Mouse (Mus musculus) kidney, embryonic 14.5 days (tissue): ENCODE data around the gene Dhrs13. TPM values are rescaled to one million over a fixed set of nuclear protein-coding genes. Genes with fewer than 3 reads are reported as not detected.
A peak's percentile ranks its signal among the peaks of the same experiment; 100 is the strongest.

Experiments
- ATAC-seq: fragments of 200-750 bp; cut with Nextera tagmentation; 2 replicates; pipeline ENCODE4 v1.8.0; 2017; ENCODE audit warnings: moderate number of reproducible peaks, mild to moderate bottlenecking, moderate TSS enrichment, moderate library complexity; ENCODE audit not compliant: low FRiP score, low TSS enrichment
- H3K27ac ChIP-seq: fragments of 300-500 bp; sonication (generic); 2 replicates; pipeline ENCODE4 v1.5.1; 2014; ENCODE audit warnings: low read depth, mild to moderate bottlenecking, low read length, moderate library complexity, mixed read lengths
- H3K27me3 ChIP-seq: fragments of 300-500 bp; sonication (generic); 2 replicates; pipeline ENCODE4 v1.6.1; 2014; ENCODE audit warnings: mild to moderate bottlenecking, low read length; ENCODE audit not compliant: control insufficient read depth, insufficient read depth
- H3K36me3 ChIP-seq: fragments of 300-500 bp; sonication (generic); 2 replicates; pipeline ENCODE4 v1.6.1; 2014; ENCODE audit warnings: low read length, mixed read lengths; ENCODE audit not compliant: control insufficient read depth, insufficient read depth
- H3K4me1 ChIP-seq: fragments of 300-500 bp; sonication (generic); 2 replicates; pipeline ENCODE4 v1.6.1; 2014; ENCODE audit warnings: low read length, mixed read lengths; ENCODE audit not compliant: control insufficient read depth, insufficient read depth
- H3K4me2 ChIP-seq: fragments of 300-500 bp; sonication (generic); replicated peaks from 2 replicates; pipeline ENCODE4 v1.6.1; 2014; ENCODE audit warnings: low read depth, mild to moderate bottlenecking, low read length
- H3K4me3 ChIP-seq: fragments of 300-500 bp; sonication (generic); 2 replicates; pipeline ENCODE4 v1.5.1; 2014; ENCODE audit warnings: mild to moderate bottlenecking, low read length
- H3K9ac ChIP-seq: fragments of 300-500 bp; sonication (generic); 2 replicates; pipeline ENCODE4 v1.6.1; 2014; ENCODE audit warnings: low read depth, mild to moderate bottlenecking, low read length, moderate library complexity
- H3K9me3 ChIP-seq: fragments of 300-500 bp; sonication (generic); 2 replicates; pipeline ENCODE4 v1.6.1; 2016; ENCODE audit warnings: low read length; ENCODE audit not compliant: control insufficient read depth
- WGBS: fragments of 180-500 bp; shearing (Covaris S2); extraction: QIAGEN DNeasy Blood & Tissue Kit; methylation state at CpG from one replicate; pipeline ENCODE4 v1.1.7; 2014; 5-methylcytosine and 5-hydroxymethylcytosine counted together
- polyA plus RNA-seq: library from polyadenylated mRNA; unstranded; fragments of >200 nt; fragmentation: Nextera tagmentation; extraction: Ambion mirVana; gene quantifications from 2 replicates; pipeline ENCODE4 v1.2.1, GENCODE M21; 2014

Dhrs13 gene
- polyA plus RNA-seq, 1 experiment from 2014 or later: 20.4 TPM

DNA sequence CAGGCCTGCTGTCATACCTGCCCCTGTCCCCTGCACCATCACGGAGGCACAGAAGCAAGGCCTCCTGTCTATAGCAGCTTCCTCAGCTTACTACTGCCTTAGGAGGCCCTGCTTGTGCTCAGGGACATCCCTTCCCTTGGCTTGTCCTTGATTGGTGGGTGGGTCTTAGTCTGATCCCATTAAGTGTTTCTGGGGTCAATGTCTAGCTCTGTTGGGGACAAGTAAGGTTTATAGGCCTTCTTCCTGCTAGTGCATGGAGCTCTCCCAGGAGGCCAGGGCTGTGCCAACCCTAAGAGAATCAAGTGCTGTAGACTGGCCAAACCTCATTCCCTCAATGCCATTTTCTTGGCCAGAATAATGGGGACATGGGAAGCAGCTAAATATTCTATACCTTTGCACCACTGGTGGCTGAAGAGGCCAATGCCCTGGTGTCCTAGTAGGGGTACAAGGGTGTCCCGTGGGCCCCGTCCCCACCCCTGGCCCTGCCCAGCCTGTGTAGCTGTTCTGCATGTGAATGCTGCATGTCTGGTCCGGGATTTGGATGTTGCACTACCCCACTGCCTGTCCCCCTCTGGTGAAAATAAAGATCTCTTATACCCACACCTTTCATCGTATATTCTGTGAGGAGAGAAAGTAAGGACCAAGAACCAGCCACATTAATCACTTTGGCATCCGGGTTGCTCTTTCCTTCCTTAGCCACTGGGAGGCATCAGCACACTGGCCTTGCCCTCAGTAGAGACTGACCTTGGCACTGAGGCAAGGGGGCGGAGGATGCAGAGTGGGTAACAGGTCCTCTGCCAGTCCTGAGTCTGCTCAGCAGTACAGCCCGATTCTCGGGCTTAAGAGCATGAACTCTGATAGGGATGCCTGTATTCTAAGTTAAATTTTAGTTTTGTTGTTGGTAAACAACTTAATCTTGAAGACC, 28.0 kb downstream of the Dhrs13 start:
- peak; percentile 75; the same call in 1 of the 2 replicates for ATAC-seq
- no peak overlapping the region for H3K27ac ChIP-seq
- H3K4me1 ChIP-seq: no peaks in the 10 kb centered on the region
- H3K4me2 ChIP-seq: no peak overlapping the region
- peaks cover 32% of the 10 kb centered on the region for H3K36me3 ChIP-seq
- H3K9ac ChIP-seq: no peak overlapping the region
- no peak overlapping the region for H3K4me3 ChIP-seq
- WGBS: 52% methylated on average over 9 of the region's 9 CpGs
- H3K27me3 ChIP-seq: no peaks in the 10 kb centered on the region
- H3K9me3 ChIP-seq: no peaks in the 10 kb centered on the region

- no peak for ATAC-seq
- Histone ChIP-seq H3K27ac (no peak overlapping the region), H3K4me2 (no peak overlapping the region), H3K4me3 (no peak overlapping the region), H3K9me3 (no peaks in the 10 kb centered on the region), H3K9ac (no peak overlapping the region), H3K4me1 (no peaks in the 10 kb centered on the region), H3K36me3 (peaks cover 23% of the 10 kb centered on the region), H3K27me3 (no peaks in the 10 kb centered on the region)
- 79% methylated on average over 1 of the region's 1 CpGs for WGBS
Observed at GRCm38 (mm10) chr11:78062563-78062962, 30.5 kb downstream of the Dhrs13 start.

- no peaks in the 10 kb centered on the region for H3K27me3 ChIP-seq
- 47% methylated on average over 2 of the region's 2 CpGs for WGBS
- H3K27ac ChIP-seq: no peak overlapping the region
- no peaks in the 10 kb centered on the region for H3K36me3 ChIP-seq
- H3K4me1 ChIP-seq: no peaks in the 10 kb centered on the region
- no peaks in the 10 kb centered on the region for H3K9me3 ChIP-seq
- H3K4me3 ChIP-seq: no peak overlapping the region
- no peak overlapping the region for H3K9ac ChIP-seq
- H3K4me2 ChIP-seq: no peak overlapping the region
- ATAC-seq: no peak
Observed at GRCm38 (mm10) chr11:78065906-78066305, 33.8 kb downstream of the Dhrs13 start.

GRCm38 (mm10) chr11:78066641-78067040, 34.6 kb downstream of the Dhrs13 start:
- Histone ChIP-seq H3K36me3 (peaks cover 1% of the 10 kb centered on the region), H3K4me1 (no peaks in the 10 kb centered on the region), H3K27me3 (no peaks in the 10 kb centered on the region), H3K9ac (no peak overlapping the region), H3K4me2 (no peak overlapping the region), H3K9me3 (no peaks in the 10 kb centered on the region), H3K27ac (no peak overlapping the region), H3K4me3 (no peak overlapping the region)
- no peak for ATAC-seq
- 54% methylated on average over 2 of the region's 2 CpGs for WGBS

- no peak overlapping the region for H3K27ac ChIP-seq
- peaks cover 10% of the 10 kb centered on the region for H3K36me3 ChIP-seq
- 59% methylated on average over 5 of the region's 5 CpGs for WGBS
- no peak overlapping the region for H3K4me2 ChIP-seq
- H3K4me3 ChIP-seq: no peak overlapping the region
- H3K4me1 ChIP-seq: no peaks in the 10 kb centered on the region
- no peak overlapping the region for H3K9ac ChIP-seq
- H3K9me3 ChIP-seq: no peaks in the 10 kb centered on the region
- H3K27me3 ChIP-seq: no peaks in the 10 kb centered on the region
- no peak for ATAC-seq
Observed at GRCm38 (mm10) chr11:78067566-78067965, 35.5 kb downstream of the Dhrs13 start.

DNA sequence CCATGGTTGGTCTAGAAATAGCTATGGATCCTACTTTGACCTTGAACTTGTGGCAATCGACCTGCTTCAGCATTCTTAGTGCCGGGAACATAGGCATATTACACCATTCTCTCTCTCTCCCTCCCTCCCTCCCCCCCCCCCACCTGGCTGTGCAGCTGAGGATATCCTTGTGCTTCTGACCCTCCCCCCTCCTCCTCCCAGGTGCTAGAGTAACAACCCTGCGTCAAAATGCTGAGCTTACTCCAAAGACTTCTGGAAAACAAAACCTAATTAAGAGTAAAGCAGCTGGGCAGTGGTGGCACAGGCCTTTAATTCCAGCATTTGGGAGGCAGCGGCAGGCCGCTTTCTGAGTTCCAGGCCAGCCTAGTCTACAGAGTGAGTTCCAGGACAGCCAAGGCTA, 37.0 kb downstream of the Dhrs13 start:
- H3K36me3 ChIP-seq: peaks cover 26% of the 10 kb centered on the region
- no peak overlapping the region for H3K4me2 ChIP-seq
- no peaks in the 10 kb centered on the region for H3K4me1 ChIP-seq
- H3K9me3 ChIP-seq: no peaks in the 10 kb centered on the region
- no peaks in the 10 kb centered on the region for H3K27me3 ChIP-seq
- no peak overlapping the region for H3K27ac ChIP-seq
- H3K4me3 ChIP-seq: no peak overlapping the region
- ATAC-seq: no peak
- WGBS: 89% methylated on average over 5 of the region's 5 CpGs
- H3K9ac ChIP-seq: no peak overlapping the region

GRCm38 (mm10) chr11:78069646-78070045, 37.6 kb downstream of the Dhrs13 start:
- ATAC-seq: no peak; the same call in 1 of the 2 replicates

GRCm38 (mm10) chr11:78071938-78072337, 39.9 kb downstream of the Dhrs13 start:
- Histone ChIP-seq H3K9me3 (no peaks in the 10 kb centered on the region), H3K4me2 (no peak overlapping the region), H3K4me1 (no peaks in the 10 kb centered on the region), H3K4me3 (no peak overlapping the region), H3K27me3 (no peaks in the 10 kb centered on the region), H3K36me3 (peaks cover 51% of the 10 kb centered on the region), H3K27ac (no peak overlapping the region), H3K9ac (no peak overlapping the region)
- no peak for ATAC-seq
- 84% methylated on average over 5 of the region's 5 CpGs for WGBS

More at GRCm38 (mm10) chr11:78069646-78070045, 37.6 kb downstream of the Dhrs13 start:
- H3K9me3 ChIP-seq: no peaks in the 10 kb centered on the region
- 81% methylated on average over 6 of the region's 6 CpGs for WGBS
- no peaks in the 10 kb centered on the region for H3K27me3 ChIP-seq
- no peak overlapping the region for H3K4me2 ChIP-seq
- no peak overlapping the region for H3K27ac ChIP-seq
- no peak overlapping the region for H3K9ac ChIP-seq
- peaks cover 31% of the 10 kb centered on the region for H3K36me3 ChIP-seq
- no peaks in the 10 kb centered on the region for H3K4me1 ChIP-seq
- no peak overlapping the region for H3K4me3 ChIP-seq

DNA sequence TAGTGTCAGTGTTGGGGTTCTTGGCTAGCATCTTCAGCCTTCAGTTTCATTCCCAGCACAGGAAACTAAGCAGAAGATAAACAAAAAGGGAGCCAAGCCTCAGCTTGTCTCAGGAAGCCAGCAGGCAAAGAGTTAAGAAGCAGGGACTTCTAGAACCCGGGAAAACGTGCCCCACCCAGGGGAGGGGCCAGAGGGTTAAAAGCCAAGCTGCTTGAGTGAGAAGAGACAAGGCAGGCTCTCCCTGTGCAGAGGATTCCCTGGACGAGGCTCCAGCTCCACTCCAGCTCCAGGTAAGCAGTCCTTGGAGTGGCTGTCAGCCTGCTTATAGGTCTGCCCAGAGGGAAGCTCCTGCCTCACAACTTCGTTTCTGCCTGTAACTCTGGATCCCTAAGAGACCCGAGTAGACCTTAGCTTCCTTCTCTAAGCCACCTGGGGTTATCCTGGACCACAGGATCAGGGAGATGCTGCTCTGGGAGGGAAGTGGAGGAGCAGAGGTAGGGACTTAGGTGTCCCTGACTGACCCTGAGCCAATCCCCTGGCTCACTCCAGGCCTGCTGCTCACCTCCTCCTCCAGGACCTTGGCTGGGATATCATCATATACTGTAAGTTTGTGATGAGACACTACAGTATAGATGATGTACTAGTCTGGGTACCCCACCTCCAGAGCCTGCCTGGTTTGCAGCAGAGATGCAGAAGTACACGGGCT, 40.5 kb downstream of the Dhrs13 start:
- WGBS: 32% methylated on average over 6 of the region's 6 CpGs
- Histone ChIP-seq H3K27me3 (no peaks in the 10 kb centered on the region), H3K27ac (no peak overlapping the region), H3K36me3 (peaks cover 52% of the 10 kb centered on the region), H3K9ac (no peak overlapping the region), H3K9me3 (no peaks in the 10 kb centered on the region), H3K4me1 (no peaks in the 10 kb centered on the region), H3K4me2 (no peak overlapping the region), H3K4me3 (no peak overlapping the region)
- no peak for ATAC-seq
